Mouse (Mus musculus) neutrophil, adult 5-6 weeks (primary cell): ENCODE measurements around the gene Shq1. TPM values are rescaled to one million over a fixed set of nuclear protein-coding genes. Genes with fewer than 3 reads are reported as not detected.

Source experiments
- ATAC-seq: fragments of 151-379, 151-347 bp; 2 replicates; pipeline ENCODE4 v1.8.0; 2017; ENCODE audit warnings: mild to moderate bottlenecking, moderate TSS enrichment; ENCODE audit not compliant: insufficient number of reproducible peaks, poor library complexity, low FRiP score, severe bottlenecking; ENCODE audit errors: extremely low read depth
- total RNA-seq: library from RNA; stranded (forward); fragments of 200-1000 nt; gene quantifications from 2 replicates; pipeline ENCODE4 v1.2.3, GENCODE M21; 2017

Gene Shq1
- total RNA-seq, 1 experiment from 2014 or later, result 11.6 TPM

- ATAC-seq, result no peak
Observed at GRCm38 (mm10) chr6:100558057-100558456, 112.9 kb downstream of the Shq1 start.

GRCm38 (mm10) chr6:100542154-100542997 is 128.6 kb downstream of the Shq1 start:
- ATAC-seq, result no peak

GRCm38 (mm10) chr6:100539698-100540097 is 131.3 kb downstream of the Shq1 start:
- ATAC-seq, result no peak

GRCm38 (mm10) chr6:100538570-100538969 is 132.4 kb downstream of the Shq1 start:
- ATAC-seq, result no peak

- ATAC-seq, result no peak
Observed at GRCm38 (mm10) chr6:100537987-100538386, 133.0 kb downstream of the Shq1 start.

- ATAC-seq, result no peak
Observed at GRCm38 (mm10) chr6:100537042-100537441, 133.9 kb downstream of the Shq1 start.

GRCm38 (mm10) chr6:100533364-100533763 is 137.6 kb downstream of the Shq1 start:
- no peak for ATAC-seq

GRCm38 (mm10) chr6:100532326-100532725 is 138.6 kb downstream of the Shq1 start:
- ATAC-seq, result no peak

GRCm38 (mm10) chr6:100529673-100530072 is 141.3 kb downstream of the Shq1 start:
- ATAC-seq, result no peak

GRCm38 (mm10) chr6:100528556-100528955 is 142.4 kb downstream of the Shq1 start:
- no peak for ATAC-seq

- no peak for ATAC-seq
Observed at GRCm38 (mm10) chr6:100527972-100528371, 143.0 kb downstream of the Shq1 start.

- ATAC-seq, result no peak
Observed at GRCm38 (mm10) chr6:100527161-100527560, 143.8 kb downstream of the Shq1 start.

GRCm38 (mm10) chr6:100526066-100526465 is 144.9 kb downstream of the Shq1 start:
- no peak for ATAC-seq

- no peak for ATAC-seq
Observed at GRCm38 (mm10) chr6:100525496-100525895, 145.5 kb downstream of the Shq1 start.

GRCm38 (mm10) chr6:100522495-100522894 is 148.5 kb downstream of the Shq1 start:
- ATAC-seq, result no peak

GRCm38 (mm10) chr6:100521615-100522398 is 149.2 kb downstream of the Shq1 start:
- no peak for ATAC-seq

- no peak for ATAC-seq
Observed at GRCm38 (mm10) chr6:100520558-100521099, 150.3 kb downstream of the Shq1 start.

- ATAC-seq, result no peak
Observed at GRCm38 (mm10) chr6:100519837-100520236, 151.1 kb downstream of the Shq1 start.
